Mouse (Mus musculus) right cerebral cortex, postnatal 10 days (tissue): Measurements from ENCODE around the gene Slu7.
A peak's percentile ranks its signal among the peaks of the same experiment; 100 is the strongest.

Source experiments
- DNase-seq, 2 experiments: peaks; one replicate each; pipeline ENCODE4 v3.0.0; 2021; ENCODE audit warnings: low spot score in 2 of 2

The Slu7 gene

DNA sequence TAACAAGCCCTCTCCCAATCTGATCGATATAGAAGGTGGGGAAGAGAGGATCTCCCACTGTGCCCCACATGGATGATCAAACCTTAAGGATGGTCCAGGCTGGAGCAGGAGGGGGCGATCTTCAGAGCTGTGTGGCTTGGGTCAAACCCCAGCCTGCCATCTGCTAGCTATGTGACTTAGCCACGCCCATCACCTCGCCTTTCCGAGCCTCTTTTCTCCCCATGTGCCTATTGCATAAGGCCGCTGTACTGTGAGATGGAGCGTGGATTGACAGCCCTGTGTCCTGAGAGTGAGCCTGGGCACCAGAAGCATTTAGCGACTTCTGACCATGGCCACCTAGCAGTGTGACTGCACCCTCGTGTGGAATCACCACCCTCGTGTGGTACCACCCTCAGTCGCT lies 51.1 kb downstream of the Slu7 start:
- no peak for DNase-seq

GRCm38 (mm10) chr11:43485855-43486254 lies 52.3 kb downstream of the Slu7 start:
- no peak for DNase-seq

DNA sequence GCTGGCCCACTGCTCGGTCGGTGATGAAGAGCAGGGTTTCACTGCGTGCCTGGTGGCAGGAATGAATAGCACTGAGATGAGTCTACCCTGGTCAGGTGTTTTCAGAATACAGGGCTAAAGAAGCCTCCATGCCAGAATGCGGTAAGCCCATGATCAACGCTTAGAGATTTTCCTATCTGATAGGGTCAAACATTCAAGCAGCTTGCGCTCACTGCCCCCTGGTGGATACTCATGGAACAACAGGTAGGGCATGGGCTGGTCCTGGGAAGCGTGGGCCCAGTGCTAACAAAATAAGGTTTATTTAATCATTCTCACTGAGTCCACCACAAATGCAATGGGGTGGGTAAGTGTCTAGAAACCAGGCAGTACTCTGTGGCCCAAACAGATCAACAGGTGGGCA lies 59.1 kb downstream of the Slu7 start:
- peak; percentile 68 to 79 for DNase-seq

DNA sequence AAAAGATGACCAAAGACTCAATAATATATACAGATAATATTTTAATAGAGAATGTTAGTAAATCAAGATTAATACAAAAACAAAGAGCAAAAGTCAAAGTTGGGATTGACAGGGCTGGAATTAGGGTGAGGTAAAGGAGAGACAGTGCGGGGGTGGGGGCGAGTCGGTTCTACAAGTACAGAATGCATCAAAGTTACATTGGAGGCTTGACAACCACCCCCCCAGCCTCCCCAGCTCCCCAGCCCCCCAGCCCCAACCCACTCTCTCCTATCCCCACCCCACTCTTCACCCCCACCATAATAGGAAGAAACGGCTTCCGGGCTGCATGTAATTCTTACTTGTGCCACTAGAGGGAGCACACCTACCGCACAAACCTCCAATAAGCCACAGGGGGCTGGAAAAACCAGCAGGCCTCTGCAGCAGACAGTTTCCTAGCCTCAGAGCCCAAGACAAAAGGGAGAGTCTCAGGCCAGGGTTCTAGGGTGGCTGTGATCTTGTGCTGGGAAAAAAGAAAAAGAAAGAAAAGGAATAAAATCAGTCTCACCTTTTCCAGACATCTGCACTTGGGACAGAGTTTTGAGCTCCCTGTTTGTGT lies 60.4 kb downstream of the Slu7 start:
- DNase-seq: peak; percentile 74 to 87

DNA sequence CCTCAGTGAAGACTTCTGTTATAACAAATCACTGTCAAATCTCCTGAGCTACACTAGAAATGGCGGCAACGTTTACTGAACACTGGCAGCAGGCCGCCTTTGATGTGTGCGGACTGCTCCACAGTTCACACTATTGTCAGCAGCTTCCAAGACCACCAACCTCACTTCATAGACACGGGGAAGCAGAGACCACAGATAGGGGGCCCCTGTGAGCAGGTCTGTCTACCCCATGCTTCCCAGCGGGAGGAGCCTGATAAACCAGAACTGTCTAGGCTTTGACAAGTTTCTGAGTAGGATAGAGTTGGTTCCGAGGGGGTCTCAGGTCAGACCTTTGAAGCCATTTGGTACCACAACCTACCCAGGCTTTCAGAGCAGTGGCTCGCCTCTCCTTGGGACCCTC lies 61.5 kb downstream of the Slu7 start:
- DNase-seq: no peak

DNA sequence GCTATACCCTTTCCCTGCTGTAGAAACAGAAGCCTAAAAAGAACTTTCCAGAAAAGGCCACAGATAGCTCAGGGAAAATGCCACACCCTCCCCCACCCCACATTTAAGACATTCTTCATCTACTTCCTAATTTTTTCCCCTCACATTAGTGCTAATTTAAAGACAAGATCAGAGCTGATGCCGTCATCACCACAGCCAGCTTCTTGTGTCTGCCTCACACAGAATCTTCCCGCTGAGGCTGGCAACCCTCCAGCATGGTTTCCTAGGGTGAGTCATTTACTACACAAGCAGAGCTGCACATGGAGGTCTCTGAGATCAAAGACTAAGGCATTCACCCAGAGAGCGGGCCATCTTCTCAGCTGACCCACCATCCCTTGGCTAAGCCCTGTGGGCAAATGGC lies 62.0 kb downstream of the Slu7 start:
- DNase-seq: peak; percentile 64 to 78
